Mouse (Mus musculus) gastrocnemius, postnatal 36 days (tissue): Measurements from ENCODE around the gene Prcd. TPM values are rescaled to one million over a fixed set of nuclear protein-coding genes. Genes with fewer than 3 reads are reported as not detected.

Experiments used
- total RNA-seq, 2 experiments: library from RNA; stranded (reverse); gene quantifications; 2 replicates each; pipeline ENCODE4 v1.2.3; 2021

Prcd gene
- total RNA-seq, 2 experiments from 2014 or later: 0.46 to 0.74 TPM

Other genes with a start within 250 kb of the Prcd start
- gene Rnf157, start 240.5 kb upstream of the Prcd start, total RNA-seq: 10 to 100 TPM; 23.0 to 24.5 TPM
- 10 to 100 TPM; 41.8 to 56.5 TPM for gene Ubald2, start 219.4 kb upstream of the Prcd start, total RNA-seq
- under 1 TPM in 1 of 2 experiments, not detected in 1; 0.05 TPM for gene Qrich2, start 187.3 kb upstream of the Prcd start, total RNA-seq
- gene Prpsap1, start 159.3 kb upstream of the Prcd start, total RNA-seq: 10 to 100 TPM; 12.6 to 14.1 TPM
- 1 to 10 TPM in 1 of 2 experiments, under 1 TPM in 1; 0.35 to 1.4 TPM for gene Sphk1, start 122.6 kb upstream of the Prcd start, total RNA-seq
- gene Ube2o, start 72.1 kb upstream of the Prcd start, total RNA-seq: 10 to 100 TPM; 18.4 to 20.4 TPM
- not detected for gene Aanat, start 67.1 kb upstream of the Prcd start, total RNA-seq
- 10 to 100 TPM in 1 of 2 experiments, 1 to 10 TPM in 1; 9.4 to 10.2 TPM for gene Rhbdf2, start 26.5 kb upstream of the Prcd start, total RNA-seq
- 10 to 100 TPM in 1 of 2 experiments, 1 to 10 TPM in 1; 8.4 to 13.6 TPM for gene Cygb, start 779 bp downstream of the Prcd start, total RNA-seq
- gene St6galnac1, start 122.0 kb downstream of the Prcd start, total RNA-seq: not detected
- 10 to 100 TPM; 11.4 to 12.7 TPM for gene Mxra7, start 174.5 kb downstream of the Prcd start, total RNA-seq
- gene Mettl23, start 189.7 kb downstream of the Prcd start, total RNA-seq: 10 to 100 TPM; 30.0 to 39.2 TPM
- gene Jmjd6, start 189.9 kb downstream of the Prcd start, total RNA-seq: 10 to 100 TPM; 20.4 to 20.5 TPM
- 10 to 100 TPM; 20.7 to 25.8 TPM for gene Mfsd11, start 198.9 kb downstream of the Prcd start, total RNA-seq
- 10 to 100 TPM; 59.8 to 80.2 TPM for gene Srsf2, start 199.6 kb downstream of the Prcd start, total RNA-seq